Mouse (Mus musculus) MEL (cell line): Measurements from ENCODE around the gene Creb3.

Experiments used
- CTCF ChIP-seq, 3 experiments: IDR thresholded peaks in 2 of 3; conservative IDR thresholded peaks in 1 of 3; 2 replicates each; pipeline ENCODE4 v1.5.1; 2011 to 2012; ENCODE audit warnings: low read length in 3 of 3, low read depth in 2 of 3, mild to moderate bottlenecking in 2 of 3, improper control_type of control experiment in 1 of 3, inconsistent platforms in 1 of 3, mixed read lengths in 1 of 3, moderate library complexity in 1 of 3; ENCODE audit not compliant: control insufficient read depth in 1 of 3, insufficient read depth in 1 of 3, poor library complexity in 1 of 3, severe bottlenecking in 1 of 3
- E2F4 ChIP-seq: IDR thresholded peaks from 2 replicates; pipeline ENCODE4 v1.6.1; 2011; ENCODE audit warnings: low read depth, low read length, improper control_type of control experiment, borderline replicate concordance
- EP300 ChIP-seq, 2 experiments: IDR thresholded peaks; 2 replicates each; pipeline ENCODE4 v1.6.1; 2011; ENCODE audit warnings: improper control_type of control experiment in 2 of 2, low read length in 2 of 2, low read depth in 1 of 2, mild to moderate bottlenecking in 1 of 2
- ETS1 ChIP-seq: IDR thresholded peaks from 2 replicates; pipeline ENCODE4 v1.6.1; 2012; ENCODE audit warnings: low read depth, mild to moderate bottlenecking, inconsistent platforms, low read length, improper control_type of control experiment, moderate library complexity
- JUND ChIP-seq: IDR thresholded peaks from 2 replicates; pipeline ENCODE4 v1.6.1; 2011; ENCODE audit warnings: low read depth, mild to moderate bottlenecking, improper control_type of control experiment, low read length
- MAX ChIP-seq: IDR thresholded peaks from 2 replicates; pipeline ENCODE4 v1.6.1; 2011; ENCODE audit warnings: low read length, improper control_type of control experiment
- MEF2A ChIP-seq: IDR thresholded peaks from 2 replicates; pipeline ENCODE4 v1.6.1; 2014; ENCODE audit warnings: low read depth, mild to moderate bottlenecking, inconsistent platforms, low read length, improper control_type of control experiment; ENCODE audit not compliant: poor library complexity, insufficient replicate concordance, severe bottlenecking; ENCODE audit errors: extremely low read depth
- NELFE ChIP-seq: IDR thresholded peaks from 2 replicates; pipeline ENCODE4 v1.6.1; 2011; ENCODE audit warnings: low read depth, low read length, improper control_type of control experiment
- POLR2A ChIP-seq, 2 experiments: IDR thresholded peaks; 2 replicates each; pipeline ENCODE4 v1.6.1; 2011 to 2012; ENCODE audit warnings: low read length in 2 of 2, mild to moderate bottlenecking in 2 of 2, control low read depth in 1 of 2, improper control_type of control experiment in 1 of 2, low read depth in 1 of 2, moderate library complexity in 1 of 2; ENCODE audit not compliant: control insufficient read depth in 1 of 2, insufficient read depth in 1 of 2, poor library complexity in 1 of 2
- POLR2AphosphoS2 ChIP-seq: IDR thresholded peaks from 2 replicates; pipeline ENCODE4 v1.6.1; 2011; ENCODE audit warnings: low read length, improper control_type of control experiment
- POLR2AphosphoS5 ChIP-seq: IDR thresholded peaks from 2 replicates; pipeline ENCODE4 v1.6.1; 2012; ENCODE audit warnings: low read depth, borderline replicate concordance, mild to moderate bottlenecking, inconsistent platforms, low read length, moderate library complexity, mixed read lengths
- TAL1 ChIP-seq: IDR thresholded peaks from 2 replicates; pipeline ENCODE4 v1.6.1; 2012; ENCODE audit warnings: mild to moderate bottlenecking, inconsistent platforms, low read length, moderate library complexity, mixed read lengths

- TF ChIP-seq CTCF (IDR thresholded peaks at IDR 0.05 in 2 of 3, conservative IDR thresholded peaks at IDR 0.05 in 1 of 3; ENCODE audit: control insufficient read depth in 1 of 3, insufficient read depth in 1 of 3, low read depth in 2 of 3, low read length in 3 of 3, poor library complexity in 1 of 3, severe bottlenecking in 1 of 3) (no peak), MEF2A (no peak), TAL1 (no peak), POLR2A (IDR thresholded peaks at IDR 0.05; ENCODE audit: control insufficient read depth in 1 of 2, insufficient read depth in 1 of 2, low read depth in 1 of 2, low read length in 2 of 2, poor library complexity in 1 of 2) (no peak), EP300 (IDR thresholded peaks at IDR 0.05; ENCODE audit: low read depth in 1 of 2, low read length in 2 of 2) (no peak), MAX (no peak), JUND (no peak), POLR2AphosphoS5 (no peak), NELFE (no peak), ETS1 (no peak), E2F4 (no peak), POLR2AphosphoS2 (no peak)
Measured at GRCm38 (mm10) chr4:43547160-43547559, 15.0 kb upstream of the Creb3 start.
